Mouse (Mus musculus) heart, embryonic 12.5 days (tissue): ENCODE results near the gene Dmac2. TPM values are rescaled to one million over a fixed set of nuclear protein-coding genes. Genes with fewer than 3 reads are reported as not detected.
A peak's percentile ranks its signal among the peaks of the same experiment; 100 is the strongest.

Source experiments
- ATAC-seq: fragments of 200-750 bp; cut with Nextera tagmentation; 2 replicates; pipeline ENCODE4 v1.8.0; 2017; ENCODE audit warnings: moderate TSS enrichment, moderate library complexity; ENCODE audit not compliant: insufficient number of reproducible peaks, low FRiP score
- H3K27ac ChIP-seq: fragments of 300-500 bp; sonication (generic); 2 replicates; pipeline ENCODE4 v1.5.1; 2016; ENCODE audit warnings: mild to moderate bottlenecking, moderate library complexity; ENCODE audit not compliant: poor library complexity, severe bottlenecking
- H3K27me3 ChIP-seq: fragments of 300-500 bp; sonication (generic); replicated peaks from 2 replicates; pipeline ENCODE4 v1.6.1; 2016; ENCODE audit warnings: mild to moderate bottlenecking, moderate library complexity
- H3K36me3 ChIP-seq: fragments of 300-500 bp; sonication (generic); 2 replicates; pipeline ENCODE4 v1.6.1; 2016; ENCODE audit warnings: mild to moderate bottlenecking, moderate library complexity
- H3K4me1 ChIP-seq: fragments of 300-500 bp; sonication (generic); replicated peaks from 2 replicates; pipeline ENCODE4 v1.6.1; 2016; ENCODE audit warnings: mild to moderate bottlenecking
- H3K4me2 ChIP-seq: fragments of 300-500 bp; sonication (generic); 2 replicates; pipeline ENCODE4 v1.6.1; 2016; ENCODE audit warnings: mild to moderate bottlenecking, moderate library complexity
- H3K4me3 ChIP-seq: fragments of 300-500 bp; sonication (generic); 2 replicates; pipeline ENCODE4 v1.5.1; 2016; ENCODE audit warnings: mild to moderate bottlenecking
- H3K9ac ChIP-seq: fragments of 300-500 bp; sonication (generic); 2 replicates; pipeline ENCODE4 v1.6.1; 2016; ENCODE audit warnings: mild to moderate bottlenecking, moderate library complexity
- H3K9me3 ChIP-seq: fragments of 300-500 bp; sonication (generic); replicated peaks from 2 replicates; pipeline ENCODE4 v1.6.1; 2016; ENCODE audit warnings: mild to moderate bottlenecking, moderate library complexity
- WGBS: fragments of 180-500 bp; shearing (Covaris S2); methylation state at CpG from one replicate; pipeline ENCODE4 v1.1.7; 2016; 5-methylcytosine and 5-hydroxymethylcytosine counted together
- polyA plus RNA-seq: library from polyadenylated mRNA; unstranded; fragments of >200 nt; fragmentation: Nextera tagmentation; extraction: Ambion mirVana; gene quantifications from 2 replicates; pipeline ENCODE4 v1.2.1, GENCODE M21; 2016

Dmac2 gene
- polyA plus RNA-seq, 1 experiment from 2014 or later = 56.2 TPM

- Histone ChIP-seq H3K9ac (no peak within 1 kb of the TSS), H3K4me2 (no peak within 1 kb of the TSS), H3K4me1 (peaks cover 4% of the 10 kb centered on the region; the same call in 1 of the 2 replicates), H3K9me3 (no peaks in the 10 kb centered on the region), H3K36me3 (no peaks in the 10 kb centered on the region), H3K27ac (no peak within 1 kb of the TSS), H3K4me3 (no peak within 1 kb of the TSS), H3K27me3 (0 out of 2 replicates have a peak, but pooled peaks cover 3% of the 10 kb centered on the region)
- no peak for ATAC-seq
- WGBS = 70% methylated on average over 5 of the region's 5 CpGs
These were observed 3.6 kb upstream of the Dmac2 start, which contains the start of gene Erich4 for GRCm38 (mm10) chr7:25615706-25616011. Gene Erich4, minus strand, starts transcription at chr7:25615892.

- ATAC-seq = no peak
- H3K9me3 ChIP-seq = no peaks in the 10 kb centered on the region
- 75% methylated on average over 10 of the region's 10 CpGs for WGBS
- peaks cover 4% of the 10 kb centered on the region; the same call in 1 of the 2 replicates for H3K4me1 ChIP-seq
- H3K4me2 ChIP-seq = no peak overlapping the region
- H3K4me3 ChIP-seq = no peak overlapping the region
- peaks cover 17% of the 10 kb centered on the region for H3K36me3 ChIP-seq
- H3K27me3 ChIP-seq = no peaks in the 10 kb centered on the region
- H3K9ac ChIP-seq = no peak overlapping the region
- H3K27ac ChIP-seq = no peak overlapping the region
These were observed 1.6 kb upstream of the Dmac2 start for GRCm38 (mm10) chr7:25617376-25618160.

- no peaks in the 10 kb centered on the region for H3K9me3 ChIP-seq
- WGBS = 23% methylated on average over 5 of the region's 5 CpGs
- no peak overlapping the region for H3K27ac ChIP-seq
- ATAC-seq = no peak
- H3K9ac ChIP-seq = peak overlapping the region; percentile 36
- peak overlapping the region; percentile 74 for H3K4me2 ChIP-seq
- no peaks in the 10 kb centered on the region for H3K27me3 ChIP-seq
- peaks cover 14% of the 10 kb centered on the region; the same call in 1 of the 2 replicates for H3K4me1 ChIP-seq
- peaks cover 38% of the 10 kb centered on the region for H3K36me3 ChIP-seq
- H3K4me3 ChIP-seq = peak overlapping the region; percentile 57
These were observed 443 bp downstream of the Dmac2 start for GRCm38 (mm10) chr7:25619722-25619991.

GRCm38 (mm10) chr7:25620101-25620500 lies 887 bp downstream of the Dmac2 start:
- ATAC-seq = no peak
- peaks cover 17% of the 10 kb centered on the region for H3K4me1 ChIP-seq
- peak overlapping the region; percentile 57 for H3K4me3 ChIP-seq
- peak overlapping the region; percentile 74 for H3K4me2 ChIP-seq
- no peaks in the 10 kb centered on the region for H3K9me3 ChIP-seq
- H3K27me3 ChIP-seq = no peaks in the 10 kb centered on the region
- 91% methylated on average over 5 of the region's 5 CpGs for WGBS
- peaks cover 42% of the 10 kb centered on the region for H3K36me3 ChIP-seq
- no peak overlapping the region for H3K27ac ChIP-seq
- H3K9ac ChIP-seq = no peak overlapping the region

- H3K27ac ChIP-seq = no peak overlapping the region
- H3K4me3 ChIP-seq = no peak overlapping the region
- ATAC-seq = no peak
- WGBS = 87% methylated on average over 11 of the region's 11 CpGs
- no peak overlapping the region for H3K4me2 ChIP-seq
- peaks cover 24% of the 10 kb centered on the region for H3K4me1 ChIP-seq
- no peaks in the 10 kb centered on the region for H3K9me3 ChIP-seq
- H3K9ac ChIP-seq = no peak overlapping the region
- H3K36me3 ChIP-seq = peaks cover 49% of the 10 kb centered on the region
- no peaks in the 10 kb centered on the region for H3K27me3 ChIP-seq
These were observed 1.5 kb downstream of the Dmac2 start for GRCm38 (mm10) chr7:25620751-25621150.

- H3K27me3 ChIP-seq = no peaks in the 10 kb centered on the region
- no peaks in the 10 kb centered on the region for H3K9me3 ChIP-seq
- H3K4me3 ChIP-seq = no peak overlapping the region
- peaks cover 51% of the 10 kb centered on the region for H3K36me3 ChIP-seq
- ATAC-seq = no peak
- H3K27ac ChIP-seq = no peak overlapping the region
- peaks cover 51% of the 10 kb centered on the region for H3K4me1 ChIP-seq
- H3K4me2 ChIP-seq = no peak overlapping the region
- H3K9ac ChIP-seq = no peak overlapping the region; the same call in 1 of the 2 replicates
- 83% methylated on average over 11 of the region's 11 CpGs for WGBS
These were observed 4.7 kb downstream of the Dmac2 start for GRCm38 (mm10) chr7:25623857-25624370.

GRCm38 (mm10) chr7:25624851-25625250 lies 5.6 kb downstream of the Dmac2 start:
- H3K36me3 ChIP-seq = peaks cover 58% of the 10 kb centered on the region
- no peak overlapping the region for H3K9ac ChIP-seq
- H3K27ac ChIP-seq = peak overlapping the region; percentile 62
- ATAC-seq = no peak
- no peak overlapping the region for H3K4me3 ChIP-seq
- H3K9me3 ChIP-seq = no peaks in the 10 kb centered on the region
- H3K27me3 ChIP-seq = no peaks in the 10 kb centered on the region
- H3K4me2 ChIP-seq = no peak overlapping the region
- H3K4me1 ChIP-seq = peaks cover 52% of the 10 kb centered on the region
- WGBS = 36% methylated on average over 5 of the region's 5 CpGs

GRCm38 (mm10) chr7:25625594-25626250 lies 6.5 kb downstream of the Dmac2 start:
- 75% methylated on average over 10 of the region's 10 CpGs for WGBS
- no peak overlapping the region for H3K4me3 ChIP-seq
- peak overlapping the region; percentile 80 for H3K27ac ChIP-seq
- H3K27me3 ChIP-seq = no peaks in the 10 kb centered on the region
- H3K9me3 ChIP-seq = no peaks in the 10 kb centered on the region
- peaks cover 50% of the 10 kb centered on the region for H3K4me1 ChIP-seq
- no peak overlapping the region for H3K4me2 ChIP-seq
- H3K9ac ChIP-seq = no peak overlapping the region
- H3K36me3 ChIP-seq = peaks cover 66% of the 10 kb centered on the region
- ATAC-seq = no peak

- peak within 1 kb of the TSS; percentile 68 for H3K9ac ChIP-seq
- H3K4me3 ChIP-seq = peak within 1 kb of the TSS; percentile 47
- H3K4me2 ChIP-seq = peak within 1 kb of the TSS; percentile 84
- 6% methylated on average over 29 of the region's 29 CpGs for WGBS
- H3K27me3 ChIP-seq = no peaks in the 10 kb centered on the region
- ATAC-seq = peak; percentile 49
- H3K36me3 ChIP-seq = peaks cover 67% of the 10 kb centered on the region
- H3K4me1 ChIP-seq = peaks cover 50% of the 10 kb centered on the region
- peak within 1 kb of the TSS; percentile 80 for H3K27ac ChIP-seq
- H3K9me3 ChIP-seq = no peaks in the 10 kb centered on the region
These were observed 7.6 kb downstream of the Dmac2 start, which contains the start of gene B3gnt8 for GRCm38 (mm10) chr7:25626509-25627430. Gene B3gnt8, plus strand, starts transcription at chr7:25626654.

GRCm38 (mm10) chr7:25627431-25628322 lies 8.5 kb downstream of the Dmac2 start:
- Histone ChIP-seq H3K36me3 (peaks cover 64% of the 10 kb centered on the region), H3K27ac (peak overlapping the region; percentile 80), H3K9ac (peak overlapping the region; percentile 68), H3K4me1 (peaks cover 50% of the 10 kb centered on the region), H3K27me3 (no peaks in the 10 kb centered on the region), H3K4me2 (peak overlapping the region; percentile 84), H3K9me3 (no peaks in the 10 kb centered on the region), H3K4me3 (peak overlapping the region; percentile 47)
- 12% methylated on average over 38 of the region's 38 CpGs for WGBS
- peak; percentile 67 for ATAC-seq
